Mouse (Mus musculus): ENCODE measurements around the gene Inpp5e.

DNA sequence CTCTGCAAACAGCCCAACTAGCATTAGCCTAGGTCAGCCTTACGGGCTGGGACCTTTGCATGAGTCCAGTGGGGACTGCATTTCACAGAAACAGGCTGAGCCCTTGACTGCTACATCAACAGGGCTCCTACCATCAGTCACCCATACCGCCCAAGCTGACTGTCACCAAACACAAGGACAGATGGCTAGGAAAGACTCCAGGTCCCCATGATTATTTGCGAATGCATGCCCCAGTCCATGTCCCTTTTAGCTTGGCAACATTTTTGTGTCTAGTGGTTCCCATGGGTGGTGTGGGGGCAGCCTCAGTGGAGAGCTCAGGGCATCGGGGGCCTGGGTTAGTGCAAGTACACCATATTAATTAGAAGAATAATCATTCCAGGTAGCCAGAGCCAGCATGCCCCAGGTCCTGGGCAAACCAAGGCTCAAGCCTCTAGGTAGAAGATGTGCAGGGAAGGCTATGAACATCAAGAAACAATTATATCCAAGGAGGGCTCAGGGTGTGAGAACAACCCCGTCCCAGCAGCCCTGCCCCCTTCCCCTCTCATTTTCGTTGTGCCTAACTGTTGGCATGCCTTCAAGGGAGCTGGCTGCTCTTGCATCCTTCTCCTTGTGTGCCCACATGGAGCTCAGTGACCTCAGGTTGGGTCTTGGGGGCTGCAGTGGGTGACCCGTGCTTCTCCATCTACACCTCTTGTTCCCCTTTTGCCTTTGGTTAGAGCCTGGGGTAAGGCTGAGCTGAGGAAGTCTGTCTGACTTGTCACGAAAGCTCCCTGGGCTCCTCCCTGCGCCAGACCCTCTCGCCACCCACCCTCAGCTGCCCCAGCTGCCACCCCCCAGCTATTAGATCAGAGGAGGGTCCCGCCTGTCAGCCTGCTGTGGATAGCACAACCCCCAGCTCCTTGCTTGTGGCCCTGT is 55.7 kb downstream of the Inpp5e start:
- TF ChIP-seq POLR2A (IDR thresholded peaks at IDR 0.05; ENCODE audit: extremely low read depth, insufficient read depth, low read length) (no peak), CTCF (IDR thresholded peaks at IDR 0.05; ENCODE audit: low read depth, low read length) (no peak)
